Mouse (Mus musculus) common myeloid progenitor, adult 5-6 weeks (primary cell): ENCODE data around the gene Kif22. TPM values are rescaled to one million over a fixed set of nuclear protein-coding genes. Genes with fewer than 3 reads are reported as not detected.
A peak's percentile ranks its signal among the peaks of the same experiment; 100 is the strongest.

ENCODE experiments used
- ATAC-seq: replicated peaks from 2 replicates; pipeline ENCODE4 v1.8.0; 2016; ENCODE audit warnings: low read depth, mild to moderate bottlenecking, moderate TSS enrichment, inconsistent platforms; ENCODE audit not compliant: poor library complexity, severe bottlenecking
- total RNA-seq: library from RNA; stranded (forward); fragments of 200-1000, 187-1606 nt; gene quantifications from 2 replicates; pipeline ENCODE4 v1.2.3, GENCODE M21; 2017

Gene Kif22
- total RNA-seq, 1 experiment from 2014 or later: 81.6 TPM

DNA sequence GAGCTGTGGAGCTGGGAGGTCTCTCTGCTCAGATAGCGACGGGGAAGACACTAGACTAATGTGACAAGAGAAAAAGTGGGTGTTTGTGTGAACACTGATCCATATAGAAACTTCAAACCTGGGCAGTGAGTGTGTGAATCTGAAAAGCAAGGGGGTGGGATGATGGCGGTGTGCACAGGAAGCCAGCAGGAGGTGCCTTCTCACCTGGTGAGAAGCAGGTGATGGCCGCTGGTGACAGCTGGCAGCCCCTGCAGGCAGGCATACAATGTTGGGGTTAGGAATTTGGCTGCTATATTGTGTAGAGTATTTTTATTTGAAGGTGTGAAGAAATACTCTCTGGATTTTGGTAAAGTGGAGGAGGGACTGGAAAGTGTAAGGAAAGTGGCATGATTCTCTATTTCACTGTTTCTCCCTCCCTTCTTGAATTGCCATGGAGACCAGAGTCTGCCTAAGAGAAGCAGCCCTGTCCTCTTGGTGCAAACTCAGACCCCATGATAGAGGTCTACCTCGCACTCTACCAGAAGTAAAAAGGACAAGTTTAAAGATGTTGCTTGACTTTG, 12.8 kb upstream of the Kif22 start:
- no peak for ATAC-seq

DNA sequence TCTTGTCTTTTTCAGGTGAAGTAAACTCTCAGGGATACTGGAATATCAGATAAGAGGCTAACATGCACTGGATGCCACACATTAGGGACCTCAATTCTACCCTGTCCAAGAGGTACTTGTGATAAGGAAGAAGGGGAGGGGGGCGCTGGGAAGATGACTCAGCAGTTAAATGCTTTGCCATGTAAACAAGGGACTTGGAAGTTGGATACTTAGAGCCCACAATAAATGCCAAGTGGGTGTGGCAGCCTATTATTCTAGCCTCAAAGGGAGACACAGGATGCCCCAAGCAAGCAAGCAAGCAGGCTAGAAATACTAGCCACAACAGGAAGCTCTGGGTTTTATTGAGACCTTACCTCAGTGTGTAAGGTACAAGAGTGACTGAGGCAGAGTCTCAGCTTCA, 11.0 kb downstream of the Kif22 start:
- ATAC-seq: no peak

DNA sequence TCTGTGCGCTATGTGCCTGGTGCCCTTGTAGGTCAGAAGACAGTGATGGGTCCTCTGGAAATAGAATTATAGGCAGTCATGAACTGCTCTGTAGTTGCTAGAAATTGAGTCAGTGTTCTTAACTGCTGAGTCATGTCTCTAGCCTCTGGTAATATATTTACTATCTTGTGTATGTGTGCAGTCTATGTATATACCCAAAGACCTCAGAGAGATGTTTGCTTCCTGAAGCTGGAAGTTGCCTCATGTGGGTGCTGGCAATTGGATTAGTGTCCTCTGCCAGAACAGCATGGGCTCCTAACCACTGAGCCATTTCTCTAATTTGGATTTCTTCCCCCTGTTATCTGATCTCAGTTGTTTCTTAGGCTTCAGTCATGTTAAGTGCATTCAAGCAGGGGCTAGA, 12.1 kb downstream of the Kif22 start:
- ATAC-seq: no peak

DNA sequence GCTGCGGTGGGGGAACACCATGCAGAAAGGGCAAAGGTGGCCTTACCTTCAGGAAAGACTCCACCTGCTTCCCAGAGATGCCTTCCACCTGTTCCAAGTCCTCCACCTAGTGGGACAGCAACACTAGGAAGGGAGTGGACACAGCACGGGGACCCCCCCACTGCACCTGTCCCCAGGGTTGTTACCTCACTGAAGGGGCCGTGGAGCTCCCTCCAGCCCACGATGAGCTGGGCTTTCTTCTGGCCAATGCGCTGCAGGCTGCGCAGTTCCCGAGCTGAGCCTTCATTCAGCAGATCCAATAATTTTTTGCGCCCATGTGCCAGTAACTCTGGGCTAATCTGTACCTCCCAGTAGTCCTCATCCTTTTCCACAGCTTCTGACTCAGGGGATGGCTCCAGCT, 14.4 kb downstream of the Kif22 start:
- ATAC-seq: no peak

GRCm38 (mm10) chr7:127026984-127027726, 15.1 kb downstream of the Kif22 start, which contains the start of gene Maz:
Gene Maz, minus strand, starts transcription at chr7:127027037.
- peak; percentile 77 for ATAC-seq

- ATAC-seq: no peak
Measured at GRCm38 (mm10) chr7:127026616-127026983, 15.7 kb downstream of the Kif22 start.

GRCm38 (mm10) chr7:127026161-127026600, 16.1 kb downstream of the Kif22 start:
- ATAC-seq: no peak; the same call in 1 of the 2 replicates

- no peak for ATAC-seq
Measured at GRCm38 (mm10) chr7:127025556-127026160, 16.6 kb downstream of the Kif22 start.

- ATAC-seq: peak; percentile 26
Measured at GRCm38 (mm10) chr7:127024755-127025555, 17.3 kb downstream of the Kif22 start.

GRCm38 (mm10) chr7:127023896-127024690, 18.2 kb downstream of the Kif22 start:
- ATAC-seq: no peak

DNA sequence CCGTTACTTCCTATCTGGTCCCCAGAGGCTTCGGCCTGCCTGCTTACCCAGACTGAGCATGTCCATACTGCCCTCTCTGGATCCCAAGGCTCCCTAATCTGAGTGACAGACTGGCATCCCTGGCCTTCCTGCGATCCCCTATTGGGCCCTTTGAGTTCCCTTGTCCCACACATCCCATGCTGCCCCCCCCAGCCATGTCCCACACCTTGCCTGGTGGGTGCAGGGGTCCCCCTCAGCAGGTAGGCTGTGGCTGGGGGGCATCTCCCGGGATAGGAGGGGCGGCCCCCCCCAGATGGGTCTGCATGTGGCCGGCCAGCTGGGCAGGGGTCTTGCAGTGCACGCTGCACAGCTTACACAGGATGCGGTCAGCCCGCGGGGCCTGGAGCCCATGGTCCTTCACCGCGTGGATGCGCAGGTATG, 19.0 kb downstream of the Kif22 start:
- ATAC-seq: no peak

- ATAC-seq: no peak
Measured at GRCm38 (mm10) chr7:127022528-127023271, 19.6 kb downstream of the Kif22 start.

- no peak for ATAC-seq
Measured at GRCm38 (mm10) chr7:127021563-127022527, 20.4 kb downstream of the Kif22 start.

DNA sequence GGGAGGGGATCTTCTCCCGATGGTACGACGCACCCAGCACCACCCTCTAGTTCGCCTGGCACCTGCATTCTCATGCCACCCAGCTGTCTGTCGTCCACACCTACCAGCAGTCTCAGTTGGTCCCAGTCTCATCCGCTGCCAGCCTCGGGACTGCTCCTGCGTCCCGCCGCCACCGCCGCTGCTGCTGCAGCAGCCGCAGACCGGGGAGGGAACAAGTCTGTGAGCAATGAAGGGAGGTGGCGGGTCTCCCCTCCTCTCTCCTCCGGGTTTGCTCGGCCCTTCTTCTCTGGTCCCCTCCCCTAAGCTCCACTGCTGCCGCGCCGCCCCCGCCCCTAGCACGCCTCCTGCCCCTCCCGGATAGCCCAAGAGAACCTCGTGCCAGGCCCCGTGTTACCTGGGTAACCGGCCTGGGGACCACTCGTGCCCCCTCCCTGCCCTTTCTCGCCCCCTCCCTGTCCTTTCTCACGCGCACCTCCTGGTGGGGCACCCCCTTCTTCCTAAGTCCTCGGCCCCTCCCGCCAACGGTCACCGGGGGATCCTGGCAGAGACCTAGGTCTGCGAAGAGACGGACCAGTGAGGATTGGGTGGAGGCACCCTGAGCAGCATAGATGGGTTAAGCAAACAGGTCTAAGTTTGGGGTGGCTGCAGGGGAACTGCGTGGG, 21.2 kb downstream of the Kif22 start, which contains the start of the genes Gm42742 and Prrt2:
Gene Gm42742, minus strand, starts transcription at position 197 of the 662 bp plus-strand sequence.
Gene Prrt2, minus strand, starts transcription at position 311 of the 662 bp plus-strand sequence.
- 0 out of 2 replicates have a peak, but pooled peaks have one; percentile 3 for ATAC-seq

- ATAC-seq: no peak
Measured at GRCm38 (mm10) chr7:127020491-127020890, 21.8 kb downstream of the Kif22 start.

GRCm38 (mm10) chr7:127020031-127020430, 22.2 kb downstream of the Kif22 start:
- no peak for ATAC-seq

GRCm38 (mm10) chr7:127019306-127019960, 22.8 kb downstream of the Kif22 start:
- no peak for ATAC-seq
